12 mouse cellular contexts compared by ENCODE assay signal in genomic region chr13:32912770-32913380, GRCm38 (mm10). TPM values are rescaled to one million over a fixed set of nuclear protein-coding genes. Genes with fewer than 3 reads are reported as not detected.
DNase-seq lines count a peak whose midpoint lies in the region; ATAC-seq lines count a peak whose summit lies in the region.
"Had no signal": no experiment of that assay in that cellular context is flagged by ENCODE, and none has a peak within 500 bp of the region (broad histone marks: within the 10 kb centered on the region; RNA-seq: fewer than 3 reads in every experiment).

No protein-coding gene starts in this region.

- H3K27me3 ChIP-seq in kidney, embryonic 15.5 days, result no peaks in the 10 kb centered on the region
- no peaks in the 10 kb centered on the region for H3K27me3 ChIP-seq in embryonic facial prominence, embryonic 10.5 days (replicated peaks; ENCODE audit: low read depth, poor library complexity, severe bottlenecking)
- H3K27me3 ChIP-seq in midbrain, embryonic 11.5 days (ENCODE audit: control insufficient read depth, insufficient read depth, low read length), result no peaks in the 10 kb centered on the region
- H3K27me3 ChIP-seq in midbrain, embryonic 13.5 days, result no peaks in the 10 kb centered on the region

- H3K4me3 ChIP-seq in kidney, embryonic 15.5 days (replicated peaks), result no peak overlapping the region
- no peak overlapping the region for H3K4me3 ChIP-seq in embryonic facial prominence, embryonic 10.5 days
- H3K4me3 ChIP-seq in midbrain, embryonic 11.5 days (ENCODE audit: low read depth, low read length), result no peak overlapping the region
- no peak overlapping the region for H3K4me3 ChIP-seq in midbrain, embryonic 13.5 days (replicated peaks)

- peak; percentile 16 for DNase-seq in kidney, adult 11 months
- DNase-seq in embryonic facial prominence, embryonic 10.5 days (ENCODE audit: low spot score), result peak; percentile 45
- peak; percentile 8 for DNase-seq in hindlimb bud, embryonic 11.5 days (ENCODE audit: extremely low spot score, low read depth, low spot score)
- DNase-seq in lung, postnatal 36 days, result peak; percentile 60
- DNase-seq in midbrain, embryonic 11.5 days (ENCODE audit: low spot score, missing footprints), result no peak
- DNase-seq in cerebellum, postnatal 4 days (ENCODE audit: low spot score in 2 of 2), result no peak
- DNase-seq: right cerebral cortex, postnatal 25 days had no signal

- H3K9ac ChIP-seq in kidney, embryonic 15.5 days, result no peak overlapping the region
- no peak overlapping the region for H3K9ac ChIP-seq in midbrain, embryonic 11.5 days (ENCODE audit: low read length)
- H3K9ac ChIP-seq in midbrain, embryonic 13.5 days (replicated peaks), result no peak overlapping the region

- peaks cover 4% of the 10 kb centered on the region; the same call in 1 of the 2 replicates for H3K4me1 ChIP-seq in kidney, embryonic 15.5 days
- H3K4me1 ChIP-seq in embryonic facial prominence, embryonic 10.5 days, result peaks cover 14% of the 10 kb centered on the region
- H3K4me1 ChIP-seq in midbrain, embryonic 11.5 days (ENCODE audit: control insufficient read depth, insufficient read depth, low read length), result no peaks in the 10 kb centered on the region
- no peaks in the 10 kb centered on the region for H3K4me1 ChIP-seq in midbrain, embryonic 13.5 days (replicated peaks)

- no peak for ATAC-seq in kidney, embryonic 15.5 days (replicated peaks; ENCODE audit: low FRiP score)
- no peak for ATAC-seq in midbrain, embryonic 11.5 days (ENCODE audit: low FRiP score)
- ATAC-seq in midbrain, embryonic 13.5 days, result no peak
- ATAC-seq: CD4-positive, CD25-positive, alpha-beta regulatory T cell, adult 4 months had no signal

- no peak overlapping the region for H3K27ac ChIP-seq in kidney, embryonic 15.5 days
- H3K27ac ChIP-seq in embryonic facial prominence, embryonic 10.5 days (replicated peaks), result peak overlapping the region; percentile 45
- H3K27ac ChIP-seq in midbrain, embryonic 11.5 days (ENCODE audit: low read depth, low read length), result no peak overlapping the region
- H3K27ac ChIP-seq in midbrain, embryonic 13.5 days, result no peak overlapping the region

- H3K9me3 ChIP-seq in kidney, embryonic 15.5 days (replicated peaks), result no peaks in the 10 kb centered on the region
- no peaks in the 10 kb centered on the region for H3K9me3 ChIP-seq in embryonic facial prominence, embryonic 10.5 days
- no peaks in the 10 kb centered on the region for H3K9me3 ChIP-seq in midbrain, embryonic 11.5 days (ENCODE audit: control insufficient read depth, low read length)
- no peaks in the 10 kb centered on the region for H3K9me3 ChIP-seq in midbrain, embryonic 13.5 days

- H3K4me2 ChIP-seq in kidney, embryonic 15.5 days, result no peak overlapping the region
- H3K4me2 ChIP-seq in midbrain, embryonic 11.5 days, result no peak overlapping the region
- H3K4me2 ChIP-seq in midbrain, embryonic 13.5 days (replicated peaks), result no peak overlapping the region

- no peaks in the 10 kb centered on the region for H3K36me3 ChIP-seq in kidney, embryonic 15.5 days
- H3K36me3 ChIP-seq in embryonic facial prominence, embryonic 10.5 days (replicated peaks), result no peaks in the 10 kb centered on the region
- no peaks in the 10 kb centered on the region for H3K36me3 ChIP-seq in midbrain, embryonic 11.5 days (ENCODE audit: control insufficient read depth, insufficient read depth, low read length)
- H3K36me3 ChIP-seq in midbrain, embryonic 13.5 days, result no peaks in the 10 kb centered on the region

RNA-seq across cellular contexts. Expression of gene Serpinb1c, which starts 14.9 kb away (rescaled TPM):
- polyA plus RNA-seq in kidney, embryonic 15.5 days (2015; fragmentation: Nextera tagmentation; extraction: Ambion mirVana), result not detected in 2 replicates
- polyA plus RNA-seq in embryonic facial prominence, embryonic 10.5 days (2016; fragmentation: Nextera tagmentation; extraction: Ambion mirVana), result not detected in 2 replicates
- not detected in 2 replicates for polyA plus RNA-seq in midbrain, embryonic 11.5 days (2014; fragmentation: Nextera tagmentation; extraction: Ambion mirVana)
- not detected in 2 replicates for polyA plus RNA-seq in midbrain, embryonic 13.5 days (2015; fragmentation: Nextera tagmentation; extraction: Ambion mirVana)
- polyA plus RNA-seq: CD4-positive, CD25-positive, alpha-beta regulatory T cell, adult 4 months; large intestine, adult 2 months; midbrain, postnatal 0 days had no signal

RNA-seq across cellular contexts. Expression of gene Serpinb6b, which starts 52.1 kb away (rescaled TPM):
- 3.9 and 5.0 TPM in 2 replicates for polyA plus RNA-seq in kidney, embryonic 15.5 days (2015; fragmentation: Nextera tagmentation; extraction: Ambion mirVana)
- polyA plus RNA-seq in embryonic facial prominence, embryonic 10.5 days (2016; fragmentation: Nextera tagmentation; extraction: Ambion mirVana), result 1.1 and 1.7 TPM in 2 replicates
- 0.55 and 0.83 TPM in 2 replicates for polyA plus RNA-seq in midbrain, embryonic 11.5 days (2014; fragmentation: Nextera tagmentation; extraction: Ambion mirVana)
- 0.61 and 0.86 TPM in 2 replicates for polyA plus RNA-seq in midbrain, embryonic 13.5 days (2015; fragmentation: Nextera tagmentation; extraction: Ambion mirVana)

Comparison
In these comparisons a context has a peak if more than half of its experiments do, and no peak if none do; other contexts are left out.
1. DNase-seq: peak in kidney, adult 11 months (single experiment), embryonic facial prominence, embryonic 10.5 days (single experiment), hindlimb bud, embryonic 11.5 days (single experiment) and lung, postnatal 36 days (single experiment); none in midbrain, embryonic 11.5 days (single experiment) and cerebellum, postnatal 4 days (0 of 2).